Mouse (Mus musculus) urinary bladder, adult 2 months (tissue): ENCODE measurements around the gene Pou3f1. TPM values are rescaled to one million over a fixed set of nuclear protein-coding genes. Genes with fewer than 3 reads are reported as not detected.
A peak's percentile ranks its signal among the peaks of the same experiment; 100 is the strongest.

Experiments used
- DNase-seq: peaks from one replicate; pipeline ENCODE4 v3.0.0; 2022; ENCODE audit warnings: low spot score
- polyA plus RNA-seq: library from polyadenylated mRNA; depleted of rRNA; stranded (reverse); fragments of >200 nt; gene quantifications from 2 replicates; pipeline ENCODE4 v1.2.3, GENCODE M21; 2012

Gene Pou3f1
- polyA plus RNA-seq, 1 experiment = 0.14 TPM

DNA sequence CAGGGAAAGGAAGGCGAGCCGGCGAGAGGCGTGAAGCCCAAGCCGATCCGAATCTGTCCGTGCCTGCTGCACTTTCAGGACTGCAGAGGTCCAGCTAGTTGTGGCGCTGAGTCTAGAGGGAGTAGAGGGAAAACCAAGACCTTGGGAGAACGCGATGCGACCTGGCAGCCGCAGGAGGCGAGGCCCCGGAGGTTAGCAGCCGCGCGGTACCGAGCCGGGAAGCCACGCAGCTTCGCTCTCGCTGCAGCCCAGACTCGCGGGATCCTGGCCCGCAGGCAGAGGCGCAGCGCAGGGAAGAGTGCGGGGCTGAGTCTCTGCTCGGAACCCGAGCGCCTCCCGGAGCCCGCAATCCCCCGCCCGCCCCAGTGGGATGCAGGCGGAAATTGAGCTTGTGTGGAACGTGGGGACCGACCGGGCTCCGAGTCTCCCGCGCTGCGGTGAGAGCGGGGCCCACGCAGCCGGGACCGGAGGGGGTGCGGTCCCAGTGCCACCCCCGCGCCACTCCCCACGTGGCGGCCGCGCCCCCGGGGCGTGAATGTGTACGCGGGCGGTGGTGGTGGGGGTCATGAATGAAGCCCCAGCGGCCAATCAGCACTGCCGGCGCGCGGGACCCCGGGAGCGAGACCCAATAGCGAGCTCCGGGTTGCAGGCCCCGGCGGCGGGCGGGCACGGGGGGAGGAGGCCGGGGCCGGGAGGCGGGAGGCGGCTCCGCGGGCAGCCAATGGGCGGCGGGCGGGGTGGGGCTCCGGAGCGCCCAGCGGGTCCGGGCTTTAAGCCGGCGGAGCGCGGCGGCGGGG, 445 bp downstream of the Pou3f1 start:
- peak; percentile 57 for DNase-seq

DNA sequence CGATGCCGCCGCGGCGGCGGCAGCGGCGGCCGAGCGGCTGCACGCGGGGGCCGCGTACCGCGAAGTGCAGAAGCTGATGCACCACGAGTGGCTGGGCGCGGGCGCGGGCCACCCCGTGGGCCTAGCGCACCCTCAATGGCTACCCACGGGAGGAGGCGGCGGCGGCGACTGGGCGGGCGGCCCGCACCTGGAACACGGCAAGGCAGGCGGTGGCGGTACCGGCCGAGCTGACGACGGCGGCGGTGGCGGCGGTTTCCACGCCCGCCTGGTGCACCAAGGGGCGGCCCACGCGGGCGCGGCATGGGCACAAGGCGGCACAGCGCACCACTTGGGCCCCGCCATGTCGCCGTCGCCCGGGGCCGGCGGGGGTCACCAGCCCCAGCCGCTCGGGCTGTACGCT, 1.2 kb downstream of the Pou3f1 start:
- no peak for DNase-seq

DNA sequence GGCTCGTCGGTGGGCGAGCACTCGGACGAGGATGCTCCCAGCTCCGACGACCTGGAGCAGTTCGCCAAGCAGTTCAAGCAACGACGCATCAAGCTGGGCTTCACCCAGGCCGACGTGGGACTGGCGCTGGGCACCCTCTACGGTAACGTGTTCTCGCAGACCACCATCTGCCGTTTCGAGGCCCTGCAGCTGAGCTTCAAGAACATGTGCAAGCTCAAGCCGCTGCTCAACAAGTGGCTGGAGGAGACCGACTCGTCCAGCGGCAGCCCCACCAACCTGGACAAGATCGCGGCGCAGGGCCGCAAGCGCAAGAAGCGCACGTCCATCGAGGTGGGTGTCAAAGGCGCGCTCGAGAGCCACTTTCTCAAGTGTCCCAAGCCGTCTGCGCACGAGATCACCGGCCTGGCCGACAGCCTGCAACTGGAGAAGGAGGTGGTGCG, 1.8 kb downstream of the Pou3f1 start:
- no peak for DNase-seq

DNA sequence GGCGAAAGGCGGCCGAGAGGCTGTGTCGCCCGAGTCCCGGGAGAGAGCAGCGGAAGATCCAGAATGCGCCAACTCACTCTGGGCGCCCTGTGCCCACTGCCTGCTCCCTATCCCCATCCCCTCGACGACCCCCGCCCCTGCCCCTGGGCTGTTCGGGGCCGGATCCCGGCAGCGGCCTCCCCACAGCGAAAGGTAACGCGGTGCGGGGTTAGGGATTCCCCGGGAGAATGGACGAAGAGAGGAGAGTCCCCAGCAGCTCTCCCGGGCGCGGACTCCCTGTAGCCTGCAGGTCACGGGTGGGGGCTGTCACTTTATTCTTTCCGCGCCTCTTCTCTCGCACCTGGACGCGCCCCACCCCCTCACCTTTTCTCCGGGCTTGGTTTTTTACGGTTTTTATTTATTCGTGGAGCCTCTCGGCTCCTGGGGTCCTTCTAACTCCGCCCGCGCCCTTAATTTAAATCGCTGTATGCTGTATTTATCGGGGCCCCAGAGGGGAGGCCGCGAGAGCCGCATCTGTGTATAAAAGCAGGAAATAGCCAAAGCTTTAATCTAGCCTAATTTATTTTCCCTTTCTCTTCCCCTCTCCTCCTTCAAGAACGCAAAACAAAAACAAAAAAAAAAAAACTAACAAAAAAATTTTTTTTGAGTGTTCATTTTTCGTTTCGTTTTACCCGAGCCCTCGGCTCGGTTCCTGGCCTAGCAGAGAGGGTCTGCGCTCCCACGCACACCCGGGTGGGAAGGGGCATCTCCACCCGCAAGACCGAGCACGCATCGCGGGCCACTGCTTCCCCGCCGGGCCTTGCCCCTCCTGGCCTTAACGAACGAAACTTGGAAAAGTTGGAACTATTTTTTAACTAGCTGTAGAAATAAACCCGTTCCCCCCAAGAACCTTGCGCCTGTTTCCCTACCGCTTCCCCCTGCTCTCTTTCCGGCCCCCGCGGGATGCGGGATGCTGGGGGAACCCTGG, 2.9 kb downstream of the Pou3f1 start:
- DNase-seq = no peak

DNA sequence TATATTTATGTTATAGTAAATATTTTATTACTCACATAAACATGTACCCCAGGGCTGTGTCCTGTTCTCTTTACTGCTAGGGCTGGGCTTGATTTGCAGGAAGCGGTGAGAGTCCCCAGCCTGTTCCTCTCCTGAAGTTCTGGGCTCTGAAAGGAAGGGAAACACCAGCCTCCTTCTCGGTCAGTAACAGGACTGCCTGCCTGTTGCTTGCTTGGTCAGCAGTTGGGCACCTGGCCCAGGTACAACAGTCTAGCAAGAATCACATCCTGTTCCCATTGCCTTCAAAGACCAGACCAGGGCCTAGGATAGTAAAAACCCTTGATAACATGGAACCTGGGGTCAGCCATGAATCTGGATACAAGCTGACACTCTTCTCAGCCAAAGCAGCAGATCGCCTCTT, 4.0 kb downstream of the Pou3f1 start:
- DNase-seq = no peak

DNA sequence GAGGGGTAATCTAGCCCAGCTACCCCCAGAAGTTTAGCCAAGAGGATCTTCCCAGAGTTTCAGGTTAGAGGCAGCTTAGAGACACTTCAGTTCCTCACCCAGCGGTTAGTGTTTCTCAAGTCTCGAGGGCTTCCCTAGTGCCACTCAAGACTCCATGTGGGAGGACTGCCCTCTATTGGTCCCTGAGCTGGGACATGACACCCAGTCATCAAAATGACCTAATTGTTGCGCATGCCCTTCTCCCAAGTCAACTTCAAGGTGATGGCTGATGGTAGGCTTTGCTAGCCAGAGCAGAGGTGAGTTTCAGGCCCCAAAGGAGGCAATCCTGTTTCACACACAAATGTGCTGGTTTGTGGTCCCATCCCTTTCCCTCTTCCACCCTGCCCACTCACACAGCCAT, 6.4 kb downstream of the Pou3f1 start:
- no peak for DNase-seq

DNA sequence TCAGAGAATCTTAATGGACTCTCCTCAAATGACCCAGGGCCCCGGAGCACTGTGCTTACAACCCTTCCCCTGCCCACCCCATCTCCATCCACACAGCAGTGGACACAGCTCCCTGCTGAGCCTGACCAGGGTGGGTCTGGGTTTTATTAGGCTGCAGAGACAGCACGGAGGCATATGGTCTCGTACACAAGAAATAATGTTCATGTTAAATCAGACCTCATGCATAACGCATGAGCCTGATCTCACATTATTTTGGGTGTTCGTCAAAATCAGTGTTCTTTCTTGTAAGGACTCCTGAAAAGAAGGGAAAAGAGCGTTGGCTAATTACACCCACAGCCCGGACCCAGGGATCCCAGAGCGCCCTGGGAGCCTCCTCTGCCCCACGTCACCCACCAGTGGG, 7.6 kb downstream of the Pou3f1 start:
- DNase-seq = no peak

DNA sequence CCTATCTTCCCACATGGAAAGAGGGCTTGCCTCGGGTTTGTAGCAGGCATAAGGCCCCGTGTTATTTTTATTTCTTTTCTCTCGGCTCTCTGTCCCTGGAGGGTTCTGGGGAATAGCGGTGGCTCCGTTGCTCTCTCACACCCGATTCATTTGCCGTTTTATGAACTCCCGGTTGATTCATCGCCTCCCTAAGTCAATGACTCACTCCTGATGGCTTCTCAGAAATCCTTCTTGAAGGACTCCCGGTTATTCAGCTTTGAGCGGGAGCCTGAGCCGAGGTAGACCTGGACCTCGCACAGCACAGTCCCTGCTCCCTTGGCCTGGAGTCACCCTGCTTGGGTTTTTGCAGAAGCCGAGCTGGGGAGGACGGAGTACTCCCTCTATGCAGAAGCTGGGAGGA, 8.0 kb downstream of the Pou3f1 start:
- DNase-seq = no peak

DNA sequence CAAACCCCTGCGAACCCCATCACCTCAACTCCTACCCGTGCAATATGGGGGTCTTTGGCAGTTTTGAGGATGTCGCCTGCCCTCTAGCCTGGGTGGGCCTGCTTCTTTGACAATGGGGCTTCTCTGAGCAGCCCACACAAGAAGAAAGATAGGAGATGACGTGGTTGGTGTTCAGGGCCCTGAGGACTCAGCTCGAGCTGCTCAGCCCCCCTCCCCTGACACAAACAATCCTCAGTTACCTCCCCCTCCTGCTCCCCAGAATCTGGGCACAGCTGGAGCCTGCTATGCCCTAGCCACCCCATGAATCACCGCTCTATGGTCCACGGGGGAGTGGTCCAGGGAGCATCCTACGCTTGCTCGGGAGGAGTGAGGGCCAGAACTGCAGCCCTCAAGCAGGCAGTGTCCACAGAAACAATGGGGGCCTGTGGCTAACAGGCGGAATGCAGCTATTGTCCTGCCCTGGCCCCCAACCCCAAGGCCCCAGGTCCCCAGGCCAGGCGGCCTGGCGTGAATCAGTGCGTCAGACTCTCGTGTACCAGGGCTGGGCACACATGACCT, 10.9 kb downstream of the Pou3f1 start:
- no peak for DNase-seq

DNA sequence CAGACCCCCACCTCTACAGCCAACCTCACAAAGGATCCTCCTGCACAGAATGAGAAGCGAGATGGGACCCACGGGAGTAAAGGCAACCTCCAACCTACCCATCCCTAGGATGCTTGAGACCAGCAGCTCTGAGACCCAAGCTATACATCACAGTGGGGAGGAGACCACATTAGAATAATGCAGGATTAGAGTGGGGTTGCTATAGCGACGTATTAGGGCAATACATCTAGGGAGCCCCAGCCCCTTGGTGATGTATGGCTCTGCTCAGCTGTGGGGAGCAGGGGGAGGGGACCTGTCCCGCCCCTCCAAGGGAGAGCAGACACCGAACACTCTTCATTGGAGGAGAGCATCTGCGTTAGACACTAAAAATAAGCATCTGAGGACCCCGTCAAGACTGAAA, 11.5 kb downstream of the Pou3f1 start:
- DNase-seq = no peak

DNA sequence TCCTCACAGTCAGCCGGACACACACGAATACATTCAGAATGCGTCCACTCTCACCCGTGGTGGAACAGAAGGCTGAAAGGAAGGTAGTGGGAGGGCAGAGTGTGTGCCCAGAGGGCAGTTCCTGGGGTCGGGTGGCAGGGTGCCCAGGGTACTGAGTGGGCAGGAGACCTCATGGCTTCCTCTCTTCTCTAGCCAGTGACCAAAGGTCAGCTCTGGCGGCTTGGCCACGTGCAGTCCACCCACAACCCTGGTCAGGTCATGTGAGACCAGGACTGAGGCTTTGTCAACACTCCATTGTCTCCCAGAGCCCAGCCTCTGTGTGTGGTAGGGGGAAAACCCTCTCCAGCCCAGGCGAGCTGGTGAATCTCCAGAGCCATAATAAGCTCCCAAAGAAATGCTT, 13.6 kb downstream of the Pou3f1 start:
- no peak for DNase-seq

DNA sequence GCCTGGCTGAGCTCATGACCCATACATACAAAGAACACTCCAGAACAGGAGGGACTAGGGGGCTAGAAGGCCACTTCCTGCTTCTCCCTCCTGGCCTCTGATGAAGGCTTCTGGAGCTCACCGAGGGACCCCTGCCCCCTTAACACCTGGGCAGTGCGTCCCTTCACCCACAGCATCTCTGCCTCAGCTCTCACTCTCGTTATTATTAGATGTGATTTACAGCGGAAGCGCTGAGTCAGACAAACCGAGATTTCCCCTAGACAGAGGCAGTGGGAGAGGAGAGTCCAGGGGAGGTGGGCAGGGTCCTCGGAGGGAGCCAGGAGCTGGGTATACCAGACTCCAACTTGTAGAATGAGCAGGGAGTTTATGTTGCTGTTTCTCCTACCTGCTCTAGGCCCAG, 15.0 kb downstream of the Pou3f1 start:
- no peak for DNase-seq

DNA sequence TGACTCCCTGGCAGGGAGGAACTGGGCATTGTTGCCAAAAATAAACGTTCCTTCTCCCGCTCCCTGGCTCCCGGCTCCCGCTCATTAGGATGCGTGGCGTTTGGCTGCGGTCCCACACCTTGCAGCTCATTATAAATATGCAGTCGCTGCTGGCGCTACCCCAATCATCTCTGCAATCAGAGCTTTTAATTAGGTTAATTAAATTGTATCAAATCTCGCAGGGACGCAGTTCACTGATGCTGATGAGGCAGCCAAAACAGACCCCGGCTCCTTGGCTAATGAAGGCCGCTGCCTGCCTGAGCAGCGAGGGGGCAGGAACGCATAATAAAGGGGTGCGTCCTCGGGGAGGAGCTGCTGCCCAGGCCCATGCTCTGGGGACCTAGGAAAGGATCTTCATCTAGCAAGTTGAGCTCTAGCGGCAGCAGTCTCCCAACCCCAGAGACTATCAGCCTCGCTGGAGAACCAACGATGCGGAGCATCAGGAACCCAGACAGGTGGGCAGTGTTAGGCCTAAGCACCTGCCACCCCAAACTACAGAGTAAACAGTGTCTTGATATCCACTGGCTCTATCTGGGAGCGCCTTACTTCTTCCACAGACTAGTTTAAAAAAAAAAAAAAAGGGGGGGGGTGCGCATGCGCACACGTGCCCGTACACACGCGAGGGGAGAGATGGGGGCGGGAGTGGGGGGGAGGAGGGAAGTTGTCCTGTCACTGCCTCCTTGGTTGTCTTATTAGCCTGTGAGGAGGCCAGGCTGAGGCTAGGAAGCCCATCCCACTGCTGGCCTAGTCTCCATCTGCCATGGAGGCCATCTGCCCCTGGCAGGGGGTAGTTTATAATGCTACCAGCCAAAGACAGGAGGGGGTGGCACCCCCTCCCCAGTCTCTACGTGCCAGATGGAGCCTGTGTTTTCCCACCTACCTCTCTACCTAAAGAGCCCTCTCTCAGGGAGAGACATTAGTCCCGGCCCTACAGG, 16.0 kb downstream of the Pou3f1 start:
- no peak for DNase-seq

DNA sequence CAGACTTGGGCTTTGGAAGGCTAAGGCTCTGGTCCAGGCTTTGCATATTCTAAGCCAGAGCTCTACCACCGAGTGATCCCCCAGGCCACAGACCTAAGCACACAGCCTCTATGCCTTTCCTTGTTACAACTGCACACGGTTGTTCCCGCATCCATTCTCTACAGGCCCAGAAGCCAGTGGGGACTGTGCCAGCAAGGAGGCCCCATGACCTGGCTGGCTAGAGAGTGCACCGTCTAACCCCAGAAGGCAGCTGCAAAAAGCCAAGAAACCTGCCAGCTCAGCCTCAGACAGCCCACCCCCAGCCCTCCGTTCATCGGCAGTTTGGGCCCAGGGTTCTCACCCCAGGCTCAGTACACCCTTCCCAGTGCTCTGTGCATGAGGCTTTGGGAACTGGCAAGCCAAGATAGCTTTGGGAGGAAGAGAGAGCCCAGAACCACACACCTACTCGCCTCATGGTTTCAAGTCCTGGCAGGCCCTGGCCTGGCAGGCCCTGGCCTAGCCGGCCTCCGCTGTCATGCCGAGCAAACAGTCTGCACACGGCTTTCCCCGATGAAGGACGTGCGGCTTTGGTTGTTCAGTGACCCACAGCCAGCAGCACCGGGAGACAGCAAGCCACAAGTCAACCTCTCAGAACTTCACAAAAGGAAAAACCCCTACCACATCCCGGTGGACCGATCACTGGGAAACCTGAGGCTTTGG, 17.9 kb downstream of the Pou3f1 start:
- DNase-seq = peak; percentile 23

DNA sequence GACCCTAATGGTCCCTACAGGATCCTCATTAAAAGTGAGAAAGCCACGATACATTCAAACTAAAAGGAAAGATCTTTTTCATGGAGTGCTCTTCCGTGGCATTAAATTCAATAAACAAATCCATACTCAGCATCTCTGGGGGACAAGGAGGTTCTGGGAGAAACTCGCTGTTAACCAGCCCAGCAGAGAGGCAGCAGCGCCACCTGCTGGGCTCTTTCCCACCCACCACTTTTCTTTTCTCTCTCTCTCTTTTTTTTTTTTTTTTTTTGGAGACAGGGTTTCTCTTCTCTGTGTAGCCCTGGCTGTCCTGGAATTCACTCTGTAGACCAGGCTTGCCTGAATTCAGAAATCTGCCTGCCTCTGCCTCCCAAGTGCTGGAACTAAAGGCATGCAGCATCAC, 18.4 kb downstream of the Pou3f1 start:
- no peak for DNase-seq

DNA sequence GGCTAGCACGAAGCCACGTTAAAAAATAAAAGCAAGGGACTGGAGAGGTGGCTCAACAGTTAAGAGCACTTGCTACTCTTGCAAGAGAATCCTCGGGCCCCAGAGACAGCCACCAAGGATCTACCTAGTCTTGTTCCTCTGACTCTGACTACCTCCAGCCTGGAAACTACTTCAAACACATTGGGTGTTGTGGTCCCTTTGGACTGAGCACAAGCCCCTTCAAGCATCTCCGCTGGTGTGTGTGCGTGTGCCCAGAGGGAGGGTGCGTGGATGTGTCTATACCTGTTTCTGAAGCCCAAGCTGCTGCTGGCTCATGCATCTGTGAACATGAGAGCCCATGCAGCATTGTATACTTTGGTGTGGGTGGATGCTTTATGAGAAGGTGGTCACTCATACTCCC, 19.4 kb downstream of the Pou3f1 start:
- no peak for DNase-seq

DNA sequence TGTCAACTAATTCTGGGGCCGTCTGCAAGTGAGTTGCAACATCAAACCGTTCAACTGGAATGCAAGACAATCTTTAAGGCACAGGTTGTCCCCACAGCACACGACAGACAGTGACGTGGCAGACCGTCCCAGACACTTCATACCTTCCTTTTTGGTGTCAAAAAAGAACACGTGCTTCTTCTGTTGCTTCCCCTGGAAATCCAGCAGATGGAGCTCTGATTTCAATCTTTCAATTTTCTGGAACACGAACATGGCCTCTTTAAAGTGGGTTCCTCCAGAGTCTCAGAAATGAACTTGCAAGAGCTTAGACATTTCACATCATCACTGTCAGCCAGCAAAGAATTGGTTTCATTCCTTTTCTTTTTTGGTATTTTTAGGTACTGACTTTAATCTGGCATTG, 25.7 kb downstream of the Pou3f1 start:
- no peak for DNase-seq

DNA sequence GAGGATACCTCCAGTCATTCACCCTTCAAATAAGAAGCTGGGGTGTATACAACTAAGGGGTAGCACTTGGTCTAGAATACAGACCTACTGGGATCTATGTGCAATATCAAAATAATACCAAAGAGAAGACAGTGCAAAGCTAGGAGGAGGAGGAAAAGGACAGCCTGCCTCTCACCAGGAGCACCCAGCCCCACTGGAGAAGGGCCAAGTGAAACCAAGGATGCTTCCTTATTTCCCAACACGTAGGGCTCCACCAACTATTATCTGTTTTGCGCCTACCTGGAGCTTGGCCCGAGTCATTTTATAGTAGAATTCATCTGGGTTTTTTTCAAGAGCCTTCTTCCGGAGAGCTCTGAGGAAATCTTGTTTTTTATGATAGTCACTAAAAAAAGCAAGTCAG, 26.9 kb downstream of the Pou3f1 start:
- DNase-seq = no peak

DNA sequence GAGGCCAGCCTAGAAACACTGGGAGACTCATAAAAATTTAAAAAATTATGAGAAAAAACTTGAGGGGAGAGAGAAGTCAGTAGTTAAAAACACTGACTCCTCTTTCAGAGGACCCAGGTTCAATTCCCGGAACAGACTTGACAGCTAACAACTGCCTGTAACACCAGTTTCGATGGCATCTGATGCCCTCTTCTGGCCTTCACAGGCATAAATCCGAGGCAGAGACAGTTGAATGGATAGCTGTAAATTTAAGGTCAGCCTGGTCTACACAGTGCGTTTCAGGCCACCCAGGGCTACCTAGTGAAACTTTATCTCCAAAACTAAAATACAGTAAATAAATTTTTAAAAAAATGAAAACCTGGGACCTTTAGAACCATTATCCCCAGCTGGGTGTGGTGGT, 28.4 kb downstream of the Pou3f1 start:
- DNase-seq = no peak

DNA sequence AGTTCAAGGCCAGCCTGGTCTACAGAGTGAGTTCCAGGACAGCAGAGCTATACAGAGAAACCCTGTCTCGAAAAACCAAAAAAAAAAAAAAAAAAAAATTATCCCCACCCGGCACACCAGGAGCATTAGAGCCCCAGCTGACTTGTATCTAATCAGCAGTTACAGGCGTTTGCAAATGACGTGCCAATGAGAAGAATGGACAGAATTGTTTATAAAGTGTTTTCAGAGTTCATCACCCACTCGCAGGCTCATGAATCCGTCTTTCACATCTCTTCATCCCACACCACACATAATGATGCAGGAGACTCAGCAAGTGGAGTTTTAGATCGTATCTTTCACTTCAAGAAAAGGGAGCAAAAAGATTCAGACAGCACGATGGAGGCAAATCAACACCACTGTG, 28.8 kb downstream of the Pou3f1 start:
- no peak for DNase-seq

DNA sequence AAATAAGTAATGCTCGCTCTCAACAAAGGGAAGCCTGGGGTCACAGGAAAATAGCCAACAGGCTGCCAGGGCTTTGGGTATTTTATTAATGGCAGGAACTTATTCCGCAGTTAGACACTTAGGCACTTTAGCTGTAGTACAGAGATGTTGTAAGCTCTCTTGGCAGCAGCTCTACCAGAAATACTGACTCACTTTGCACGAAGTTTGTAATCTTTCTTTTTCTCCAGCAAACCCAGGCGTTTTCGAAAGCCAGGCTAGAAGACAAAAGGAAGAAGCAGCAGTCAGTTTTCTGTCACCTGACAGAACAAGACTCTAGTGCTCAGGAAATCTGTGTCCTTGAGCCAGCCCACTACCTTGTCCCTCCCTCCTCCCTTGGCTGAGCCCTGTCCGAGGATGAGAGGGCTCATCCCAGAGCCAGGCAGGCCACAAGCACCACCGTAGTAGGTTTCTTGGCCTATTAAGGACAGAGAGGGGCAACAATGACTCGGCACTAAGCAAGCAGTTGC, 29.3 kb downstream of the Pou3f1 start:
- no peak for DNase-seq
